Mouse (Mus musculus): Measurements from ENCODE around the gene Gm5767.

Gm5767 gene

DNA sequence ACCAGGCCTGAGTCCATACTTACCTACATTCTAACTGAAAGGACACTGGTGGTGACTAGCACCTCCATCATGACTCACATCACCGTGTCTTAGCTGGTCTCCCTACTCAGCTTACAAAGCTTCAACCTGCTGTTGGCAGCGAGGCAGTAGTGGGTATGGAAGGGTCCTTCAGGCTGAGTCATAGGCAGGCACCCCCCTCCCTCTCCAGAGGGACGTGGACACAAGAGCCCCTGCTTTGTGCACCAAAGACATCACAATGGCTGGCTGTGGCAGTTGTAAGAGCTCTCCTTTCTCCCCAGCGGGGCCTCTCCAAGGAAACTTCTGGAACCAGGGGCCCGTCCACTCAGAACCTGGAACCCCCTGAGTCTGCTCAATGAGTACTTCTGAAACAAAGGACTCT is at the start of gene Gm5767:
TSS of gene Gm5767 (plus strand) at position 301 of the 400 bp plus-strand sequence.
- DNase-seq (ENCODE audit: low spot score in 2 of 2): no peak

DNA sequence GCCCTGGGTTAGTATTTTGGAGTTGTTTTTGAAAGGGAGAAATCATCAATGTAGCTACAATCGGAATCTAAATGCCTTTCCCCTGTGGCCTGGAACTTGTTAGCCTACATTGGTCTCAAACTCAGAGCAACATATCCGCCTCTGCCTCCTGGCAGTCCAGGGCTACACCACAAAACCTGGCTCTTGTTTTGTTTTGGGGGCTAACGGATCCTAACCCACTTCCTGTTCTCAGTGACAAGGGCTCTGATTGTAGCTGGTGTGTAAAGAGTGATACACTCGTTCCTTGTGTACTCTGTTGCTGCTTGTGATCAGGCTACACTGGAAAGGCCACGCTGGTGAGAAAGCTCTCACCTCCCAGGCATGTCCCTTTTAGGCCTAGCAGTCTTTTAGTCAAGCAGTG is 49.1 kb upstream of the Gm5767 start:
- DNase-seq (ENCODE audit: low spot score in 2 of 2): no peak

- DNase-seq (ENCODE audit: low spot score in 2 of 2): peak; percentile 35 to 77
These were observed 43.7 kb upstream of the Gm5767 start for GRCm38 (mm10) chr16:8636867-8637216.

DNA sequence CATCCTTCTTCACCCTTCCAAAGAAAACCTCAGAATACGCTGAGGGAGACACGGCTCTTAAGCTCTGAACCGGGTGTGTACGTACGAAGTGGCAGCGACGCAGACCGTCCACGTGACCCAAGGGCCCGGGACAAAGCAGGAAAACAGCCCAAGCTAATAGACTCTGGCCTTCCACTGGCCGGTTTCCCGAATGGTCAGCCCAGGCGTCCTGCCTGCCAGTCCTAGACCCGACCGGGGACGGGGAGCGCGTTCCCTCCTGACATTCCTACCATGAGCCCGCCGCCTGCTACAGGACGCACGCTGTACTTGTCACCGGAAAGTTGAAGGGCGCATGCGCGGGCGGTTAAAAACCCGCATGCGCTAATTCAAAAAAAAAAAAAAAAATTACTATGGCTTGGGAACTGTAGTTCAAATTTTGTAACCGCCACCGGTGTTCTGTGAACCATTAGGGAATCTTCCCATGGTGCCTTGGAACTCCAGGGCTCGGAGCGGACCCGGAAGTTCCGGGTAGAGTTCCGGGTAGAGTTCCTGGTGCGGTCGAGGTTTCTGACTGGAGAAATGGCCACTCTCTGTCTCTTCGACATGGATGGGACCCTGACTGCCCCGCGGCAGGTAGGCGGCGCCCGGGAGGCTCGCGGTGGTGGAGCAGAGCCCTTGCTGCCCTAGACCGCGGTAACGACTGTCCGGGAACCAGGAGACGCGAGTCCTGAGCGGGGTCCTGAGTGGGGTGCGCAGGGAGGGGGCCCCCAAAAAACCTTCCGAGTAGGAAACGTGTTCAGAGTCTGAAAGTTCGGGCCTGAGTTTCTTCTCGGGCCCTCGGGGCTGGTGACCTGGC is 43.1 kb upstream of the Gm5767 start, which contains the start of the genes Pmm2 and Tmem186:
TSS of gene Pmm2 (plus strand) at position 458 of the 835 bp plus-strand sequence.
TSS of gene Tmem186 (minus strand) at position 496 of the 835 bp plus-strand sequence.
- DNase-seq (ENCODE audit: low spot score in 2 of 2): peak; percentile 77 to 92

DNA sequence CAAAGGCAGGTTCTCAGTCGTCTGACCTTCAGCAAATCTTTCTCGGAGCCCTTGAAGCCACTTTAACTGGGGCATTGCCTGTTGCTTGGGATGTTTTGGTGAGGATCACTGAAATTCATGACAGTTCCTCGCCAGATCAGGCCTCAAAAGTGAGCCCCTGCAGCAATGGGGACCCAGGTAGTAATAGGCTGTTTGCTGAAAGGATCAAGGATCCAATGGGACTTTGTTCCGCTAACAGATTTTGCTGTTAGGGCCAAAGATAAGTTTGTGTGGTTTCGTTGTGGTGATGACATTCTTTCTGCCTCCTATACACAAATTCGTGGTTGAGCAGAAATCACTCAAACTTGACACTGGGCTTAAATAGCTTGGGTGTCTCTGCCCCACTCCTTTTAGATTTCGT is 42.4 kb upstream of the Gm5767 start:
- no peak for DNase-seq (ENCODE audit: low spot score in 2 of 2)

DNA sequence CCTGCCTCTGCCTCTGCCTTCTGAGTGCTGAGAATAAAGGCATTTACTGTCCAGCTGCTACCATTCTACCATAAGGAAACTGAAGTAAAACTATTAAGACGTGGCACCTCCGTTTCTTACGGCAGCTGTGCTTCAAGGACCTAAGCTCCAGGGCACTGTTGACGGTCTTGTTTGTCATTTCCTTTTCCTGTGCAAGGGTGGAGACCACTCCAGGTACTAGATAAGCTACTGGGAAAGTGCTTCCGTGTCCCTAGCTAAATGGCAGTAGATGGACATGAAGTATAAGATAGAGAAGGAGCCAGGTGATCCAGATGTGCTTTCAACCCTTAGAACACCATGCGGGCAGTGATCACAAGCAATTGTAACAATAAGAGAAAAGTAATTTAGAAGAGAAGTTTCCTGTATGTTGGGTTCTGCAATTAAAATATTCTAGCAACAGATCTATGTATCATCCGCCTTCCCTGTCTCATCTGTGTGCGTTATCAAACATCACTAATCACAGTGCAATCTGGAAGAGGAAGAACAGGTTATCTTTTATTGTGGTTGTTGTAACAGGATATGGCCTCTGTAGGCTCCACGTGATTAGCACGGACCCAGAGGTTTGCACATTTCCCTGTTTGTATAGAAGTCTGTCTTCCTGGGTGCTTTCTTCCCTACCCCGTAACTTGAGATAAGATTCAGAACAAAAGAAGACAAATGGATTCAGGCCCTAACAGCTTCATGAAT is 40.9 kb upstream of the Gm5767 start:
- no peak for DNase-seq (ENCODE audit: low spot score in 2 of 2)

GRCm38 (mm10) chr16:8643855-8644254 is 36.7 kb upstream of the Gm5767 start:
- DNase-seq (ENCODE audit: low spot score in 2 of 2): peak in 1 of 2 experiments; percentile 56

GRCm38 (mm10) chr16:8645546-8645945 is 35.0 kb upstream of the Gm5767 start:
- no peak for DNase-seq (ENCODE audit: low spot score in 2 of 2)

DNA sequence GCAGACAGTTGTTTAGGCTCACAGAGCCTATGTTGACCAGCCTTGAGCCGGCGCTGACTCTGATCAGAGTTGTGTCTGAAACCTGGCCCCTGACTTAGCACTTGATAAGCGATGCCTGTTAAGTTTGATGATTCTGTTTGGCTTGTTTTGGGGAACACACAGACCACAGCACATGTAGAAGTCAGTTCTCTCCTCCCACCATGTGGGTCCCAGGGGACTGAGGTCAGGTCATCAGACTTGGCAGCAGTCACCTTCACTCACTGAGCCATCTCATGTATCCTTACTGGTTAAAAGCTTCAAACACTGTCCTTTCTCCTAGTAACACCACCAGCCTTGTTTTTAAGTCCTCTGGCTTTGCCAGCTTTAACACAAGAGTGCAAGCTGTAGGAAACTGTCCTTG is 30.6 kb upstream of the Gm5767 start:
- no peak for DNase-seq (ENCODE audit: low spot score in 2 of 2)

DNA sequence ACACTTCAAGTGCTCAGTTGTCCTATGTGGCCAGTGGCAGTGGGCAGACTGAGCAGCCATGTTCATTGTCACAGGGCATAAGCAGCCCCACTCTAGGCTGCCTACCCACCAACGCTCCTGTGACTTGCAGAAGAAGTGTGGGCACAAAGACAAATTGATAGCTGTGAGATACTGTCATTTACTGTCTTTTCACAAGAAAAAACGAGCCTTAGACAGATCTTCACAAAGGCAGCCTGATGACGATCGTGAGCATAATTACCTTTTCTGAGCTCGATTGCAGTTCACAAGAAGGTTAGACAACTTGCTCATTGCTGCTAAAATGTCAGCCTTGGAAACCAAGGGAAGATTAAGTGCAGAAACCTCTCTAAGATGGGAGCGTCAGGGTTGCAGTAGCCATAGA is 25.5 kb upstream of the Gm5767 start:
- no peak for DNase-seq (ENCODE audit: low spot score in 2 of 2)

GRCm38 (mm10) chr16:8655599-8655998 is 25.0 kb upstream of the Gm5767 start:
- no peak for DNase-seq (ENCODE audit: low spot score in 2 of 2)

DNA sequence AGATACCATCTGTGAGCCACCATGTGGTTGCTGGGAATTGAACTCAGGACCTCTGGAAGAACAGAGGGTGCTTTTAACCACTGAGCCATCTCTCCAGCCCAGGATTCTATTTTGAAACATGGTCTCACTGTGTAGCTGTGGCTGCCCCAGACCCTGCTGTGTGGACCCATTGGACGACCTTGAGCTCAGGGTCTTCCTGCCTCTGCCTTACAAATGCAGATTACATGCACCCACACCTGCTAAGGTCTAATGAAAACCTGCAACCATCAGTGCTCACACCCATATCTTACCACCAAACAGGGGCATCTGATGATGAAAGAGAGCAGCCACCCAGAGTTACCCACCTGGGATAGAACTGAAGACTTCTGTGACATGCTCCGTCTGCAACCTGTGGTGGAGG is 24.3 kb upstream of the Gm5767 start:
- DNase-seq (ENCODE audit: low spot score in 2 of 2): no peak

- DNase-seq (ENCODE audit: low spot score in 2 of 2): no peak
These were observed 22.2 kb upstream of the Gm5767 start for GRCm38 (mm10) chr16:8658349-8658748.

DNA sequence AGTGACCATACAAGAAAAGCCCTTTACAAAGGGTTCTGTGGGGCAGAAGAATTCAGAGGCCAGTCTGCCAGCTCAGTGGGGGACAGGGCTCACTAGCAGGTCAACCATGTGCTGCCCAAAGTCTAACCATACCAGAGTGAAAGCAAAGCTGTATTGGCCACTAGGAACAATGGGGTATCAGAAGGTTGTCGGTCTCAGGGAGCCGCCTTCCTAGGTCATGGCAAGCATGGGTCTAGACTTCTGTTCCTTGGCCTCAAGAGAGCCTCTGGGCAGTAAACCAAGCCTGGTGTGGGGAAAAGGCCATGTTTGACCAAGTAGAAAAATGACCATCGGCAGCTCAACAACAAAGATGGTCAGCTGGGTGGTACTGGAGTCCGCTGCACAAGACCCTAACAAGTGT is 21.8 kb upstream of the Gm5767 start:
- no peak for DNase-seq (ENCODE audit: low spot score in 2 of 2)

DNA sequence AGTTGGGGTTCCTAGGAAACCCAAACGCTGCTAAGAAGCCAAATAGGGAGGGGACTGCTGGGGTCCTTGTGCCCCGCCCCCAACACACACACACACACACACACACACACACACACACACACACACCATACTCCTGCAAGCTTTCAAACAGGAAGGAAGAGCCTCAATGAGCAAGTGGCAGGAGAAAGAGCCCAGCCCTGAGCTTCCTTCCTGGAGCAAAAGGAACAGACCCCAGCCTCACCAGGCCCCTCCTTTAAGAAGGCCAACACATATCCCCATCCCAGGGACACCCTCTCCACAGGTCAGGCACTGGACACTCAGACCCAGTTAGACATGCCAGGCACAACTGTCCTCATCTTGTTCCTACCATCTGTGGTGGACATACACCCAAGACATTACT is 17.5 kb upstream of the Gm5767 start:
- no peak for DNase-seq (ENCODE audit: low spot score in 2 of 2)

DNA sequence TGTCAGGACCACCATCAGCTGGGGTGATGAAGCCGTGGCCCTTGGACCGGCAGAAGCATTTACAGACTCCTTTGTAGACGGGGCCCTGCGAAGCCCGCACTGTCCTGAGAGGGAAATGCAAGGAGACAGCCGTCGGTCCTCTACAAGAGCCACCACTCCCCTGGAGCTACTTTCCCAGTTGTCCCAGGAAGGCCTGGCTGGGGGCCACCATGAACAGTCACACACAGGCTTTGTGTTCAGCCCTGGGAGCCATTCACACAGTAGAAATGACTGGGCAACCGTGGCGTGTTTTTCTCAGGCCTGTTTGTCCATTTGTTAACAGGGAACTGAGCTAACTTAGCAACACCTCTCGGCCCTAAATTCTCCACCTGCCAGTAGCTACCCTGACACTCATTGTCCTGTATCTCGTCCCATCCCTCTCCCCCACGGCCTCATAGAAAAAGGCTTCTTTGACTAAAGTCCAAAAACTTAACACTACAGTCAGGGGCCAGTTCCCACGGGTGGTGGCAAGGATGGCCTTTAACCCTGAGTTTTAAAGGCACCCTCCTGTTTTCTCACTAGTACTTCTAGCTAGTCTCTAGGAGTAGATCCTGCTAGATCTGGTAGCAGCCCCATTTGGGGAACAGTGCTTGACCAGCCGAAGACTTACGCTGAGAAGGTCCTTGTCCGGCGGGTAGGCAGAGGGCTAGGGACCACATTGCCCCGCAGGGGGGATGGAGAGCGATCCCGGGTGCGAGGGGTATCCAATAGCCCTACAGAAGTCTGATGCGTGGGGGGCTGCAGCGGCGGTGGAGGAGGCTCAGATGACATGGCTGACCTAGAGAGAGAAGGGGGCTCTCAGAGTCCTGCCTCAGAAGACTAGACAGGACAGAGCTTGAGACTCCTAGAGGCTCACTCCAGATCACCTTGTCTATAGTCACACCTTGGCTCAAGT is 16.7 kb upstream of the Gm5767 start:
- DNase-seq (ENCODE audit: low spot score in 2 of 2): no peak

DNA sequence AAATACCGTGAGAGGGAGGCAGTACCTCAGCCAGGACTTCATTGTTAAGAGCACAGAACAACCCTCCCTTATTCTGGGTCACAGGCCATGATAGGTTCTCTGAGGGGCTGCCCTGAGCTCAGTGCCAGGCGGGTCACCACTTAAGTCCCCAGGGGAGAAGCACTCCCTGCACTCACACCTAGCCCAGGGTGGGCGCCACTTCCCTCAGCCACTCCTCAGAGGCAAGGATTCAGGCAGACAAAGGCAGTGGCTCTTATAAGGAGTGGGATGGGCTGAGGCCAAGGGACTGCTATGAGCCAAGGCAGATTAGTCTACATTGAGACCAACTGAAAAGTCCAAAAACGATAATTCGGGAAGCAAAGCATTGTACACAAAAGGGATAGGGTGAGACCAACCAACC is 15.2 kb upstream of the Gm5767 start:
- DNase-seq (ENCODE audit: low spot score in 2 of 2): no peak

- DNase-seq (ENCODE audit: low spot score in 2 of 2): no peak
These were observed 14.1 kb upstream of the Gm5767 start for GRCm38 (mm10) chr16:8666452-8666851.

GRCm38 (mm10) chr16:8667261-8667660 is 13.3 kb upstream of the Gm5767 start:
- no peak for DNase-seq (ENCODE audit: low spot score in 2 of 2)

- no peak for DNase-seq (ENCODE audit: low spot score in 2 of 2)
These were observed 12.8 kb upstream of the Gm5767 start for GRCm38 (mm10) chr16:8667814-8668213.

DNA sequence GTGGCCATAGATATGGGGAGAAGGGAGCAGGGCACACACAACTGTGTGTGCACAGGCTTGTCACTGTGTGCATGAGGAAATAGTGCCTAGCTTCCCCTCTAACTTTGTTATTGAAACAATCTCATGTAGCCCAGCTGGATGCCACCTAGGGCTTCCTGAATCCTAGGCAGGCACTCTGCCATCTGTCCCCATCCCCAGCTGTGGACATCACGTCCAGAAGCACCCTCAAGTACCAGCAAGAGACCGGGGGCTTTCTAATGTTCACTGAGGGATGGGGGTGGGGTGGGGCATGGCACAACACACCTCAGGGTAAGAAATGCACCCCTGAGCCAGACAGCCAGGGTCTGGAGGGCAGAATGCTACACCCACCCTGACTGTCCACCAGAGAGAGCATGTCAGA is 12.2 kb upstream of the Gm5767 start:
- no peak for DNase-seq (ENCODE audit: low spot score in 2 of 2)

- no peak for DNase-seq (ENCODE audit: low spot score in 2 of 2)
These were observed 11.1 kb upstream of the Gm5767 start for GRCm38 (mm10) chr16:8669432-8669831.

All from spleen, postnatal 4 days (tissue).